Mouse (Mus musculus): Measurements from ENCODE around the gene Yif1b. TPM values are rescaled to one million over a fixed set of nuclear protein-coding genes. Genes with fewer than 3 reads are reported as not detected.
A peak's percentile ranks its signal among the peaks of the same experiment; 100 is the strongest.

Yif1b gene
- polyA plus RNA-seq, 1 experiment from 2014 or later = 40.6 TPM

DNA sequence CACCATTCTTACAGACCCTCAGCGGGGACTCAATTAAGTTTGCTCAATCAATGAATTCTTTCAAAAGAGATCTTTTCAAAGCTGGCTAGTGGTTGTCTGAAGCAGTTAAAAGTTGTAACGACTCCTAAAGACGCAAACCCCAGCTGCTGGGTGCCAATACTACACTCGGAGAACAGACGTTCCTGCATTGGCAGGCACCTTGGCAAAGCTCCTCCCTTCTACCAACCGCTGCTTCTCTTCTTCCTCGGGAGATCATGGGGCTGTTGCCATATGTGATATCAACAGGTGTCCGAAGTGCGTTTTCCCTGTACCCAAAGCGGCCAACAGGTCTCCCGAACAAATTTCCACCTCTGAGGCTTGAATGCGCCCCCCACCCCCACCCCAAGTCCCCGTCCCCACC lies 42.7 kb downstream of the Yif1b start:
- WGBS = 8% methylated on average over 13 of the region's 13 CpGs
- H3K4me3 ChIP-seq (ENCODE audit: low read depth, low read length) = peak overlapping the region; percentile 71

DNA sequence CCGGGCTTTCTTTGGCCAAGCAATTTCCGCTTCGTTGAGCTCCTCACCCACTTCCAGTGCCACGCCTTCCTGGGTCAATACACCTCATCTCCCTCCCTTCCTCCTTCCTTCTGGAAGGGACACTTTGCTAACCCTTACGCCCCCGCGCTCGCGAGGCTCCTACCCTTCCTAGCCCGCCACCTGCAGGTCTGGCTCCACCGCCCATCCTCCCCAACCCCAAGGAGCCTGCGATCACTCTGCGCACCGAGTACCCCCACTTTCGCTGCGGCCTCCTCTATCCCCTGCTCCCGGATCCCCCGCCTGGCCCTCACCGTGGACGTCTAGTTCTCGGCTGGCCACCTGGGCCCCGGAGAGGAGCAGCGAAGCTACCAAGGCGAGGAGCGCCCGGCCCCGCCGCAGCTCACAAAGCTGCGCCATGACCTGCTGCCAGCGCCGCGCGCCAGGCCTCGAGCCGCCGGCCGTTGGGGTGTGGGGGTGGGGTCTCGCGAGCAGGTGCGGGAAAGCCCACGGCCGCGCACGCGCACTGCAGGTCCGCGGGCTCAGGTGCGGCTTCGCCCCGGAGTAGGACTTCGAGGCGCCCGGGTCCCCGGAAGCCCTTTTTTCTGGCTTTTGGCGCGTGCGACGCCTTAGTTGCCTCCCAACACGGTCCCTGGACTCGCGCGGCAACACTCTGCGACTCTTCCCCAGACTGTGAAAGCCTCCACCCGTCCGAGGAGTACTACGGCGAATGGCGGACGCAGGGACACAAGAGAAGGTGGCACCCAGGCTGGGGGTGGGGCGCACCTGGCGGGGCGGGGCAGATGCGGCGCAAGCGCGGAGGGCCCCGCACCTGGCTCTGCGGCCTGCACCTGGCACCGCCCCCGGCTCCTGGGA lies 43.3 kb downstream of the Yif1b start, which contains the start of gene Spint2:
TSS of gene Spint2 (minus strand) at position 712 of the 873 bp plus-strand sequence.
- H3K27ac ChIP-seq (ENCODE audit: low read depth, low read length) = peak within 1 kb of the TSS; percentile 94
- H3K9ac ChIP-seq (ENCODE audit: low read depth, low read length) = peak within 1 kb of the TSS; percentile 91
- H3K4me3 ChIP-seq (ENCODE audit: low read depth, low read length) = peak within 1 kb of the TSS; percentile 71
- H3K9me3 ChIP-seq (ENCODE audit: control insufficient read depth) = no peaks in the 10 kb centered on the region
- H3K36me3 ChIP-seq (ENCODE audit: control insufficient read depth, insufficient read depth) = no peaks in the 10 kb centered on the region
- H3K4me1 ChIP-seq (replicated peaks; ENCODE audit: control insufficient read depth, insufficient read depth, low read length) = no peaks in the 10 kb centered on the region; the same call in 1 of the 2 replicates
- peak within 1 kb of the TSS; percentile 70 for H3K4me2 ChIP-seq (replicated peaks; ENCODE audit: low read depth)
- ATAC-seq = peak; percentile 91
- under 1% methylated on average over 76 of the region's 80 CpGs for WGBS
- no peaks in the 10 kb centered on the region for H3K27me3 ChIP-seq (replicated peaks; ENCODE audit: control insufficient read depth, insufficient read depth, low read length)
- peak; percentile 66 for TF ChIP-seq CTCF (IDR thresholded peaks at IDR 0.05; ENCODE audit: low read depth)

More for the DNA sequence above, 42.7 kb downstream of the Yif1b start:
- H3K36me3 ChIP-seq (ENCODE audit: control insufficient read depth, insufficient read depth) = no peaks in the 10 kb centered on the region
- peak overlapping the region; percentile 91 for H3K9ac ChIP-seq (ENCODE audit: low read depth, low read length)
- H3K27me3 ChIP-seq (replicated peaks; ENCODE audit: control insufficient read depth, insufficient read depth, low read length) = no peaks in the 10 kb centered on the region
- no peak for TF ChIP-seq CTCF (IDR thresholded peaks at IDR 0.05; ENCODE audit: low read depth)
- ATAC-seq = peak; percentile 19; the same call in 1 of the 2 replicates
- peak overlapping the region; percentile 70 for H3K4me2 ChIP-seq (replicated peaks; ENCODE audit: low read depth)
- H3K4me1 ChIP-seq (replicated peaks; ENCODE audit: control insufficient read depth, insufficient read depth, low read length) = no peaks in the 10 kb centered on the region; the same call in 1 of the 2 replicates
- peak overlapping the region; percentile 94 for H3K27ac ChIP-seq (ENCODE audit: low read depth, low read length)
- H3K9me3 ChIP-seq (ENCODE audit: control insufficient read depth) = no peaks in the 10 kb centered on the region

DNA sequence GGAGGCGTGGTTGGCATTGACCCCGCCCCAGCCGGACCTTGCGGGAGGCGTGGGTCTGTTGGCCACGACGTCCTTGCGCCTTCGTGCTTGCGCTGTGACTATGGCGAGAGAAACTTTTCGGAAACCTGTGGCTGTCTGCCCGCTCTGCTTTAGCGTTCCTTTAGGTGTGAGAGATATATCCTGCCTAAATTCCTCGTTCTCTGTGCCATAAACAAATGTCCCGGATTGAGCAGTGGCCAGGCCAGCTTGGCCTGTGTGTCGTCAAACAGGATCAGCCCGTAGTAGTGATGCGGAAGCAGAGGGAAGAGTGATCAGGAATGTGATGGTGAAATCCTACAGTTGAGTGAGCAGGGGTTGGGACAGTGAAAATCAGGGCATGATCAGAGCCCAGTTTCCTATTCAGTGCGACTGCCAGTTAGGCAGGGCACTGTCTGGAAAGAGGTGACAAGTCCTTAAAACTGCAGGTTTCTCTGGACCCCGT lies 44.0 kb downstream of the Yif1b start:
- TF ChIP-seq CTCF (IDR thresholded peaks at IDR 0.05; ENCODE audit: low read depth) = no peak
- Histone ChIP-seq H3K4me3 (ENCODE audit: low read depth, low read length) (peak overlapping the region; percentile 71), H3K9ac (ENCODE audit: low read depth, low read length) (peak overlapping the region; percentile 91), H3K27me3 (replicated peaks; ENCODE audit: control insufficient read depth, insufficient read depth, low read length) (no peaks in the 10 kb centered on the region), H3K36me3 (ENCODE audit: control insufficient read depth, insufficient read depth) (no peaks in the 10 kb centered on the region), H3K4me1 (replicated peaks; ENCODE audit: control insufficient read depth, insufficient read depth, low read length) (no peaks in the 10 kb centered on the region; the same call in 1 of the 2 replicates), H3K4me2 (replicated peaks; ENCODE audit: low read depth) (peak overlapping the region; percentile 70), H3K9me3 (ENCODE audit: control insufficient read depth) (no peaks in the 10 kb centered on the region), H3K27ac (ENCODE audit: low read depth, low read length) (peak overlapping the region; percentile 94)
- peak; percentile 65 for ATAC-seq
- WGBS = 6% methylated on average over 21 of the region's 21 CpGs

DNA sequence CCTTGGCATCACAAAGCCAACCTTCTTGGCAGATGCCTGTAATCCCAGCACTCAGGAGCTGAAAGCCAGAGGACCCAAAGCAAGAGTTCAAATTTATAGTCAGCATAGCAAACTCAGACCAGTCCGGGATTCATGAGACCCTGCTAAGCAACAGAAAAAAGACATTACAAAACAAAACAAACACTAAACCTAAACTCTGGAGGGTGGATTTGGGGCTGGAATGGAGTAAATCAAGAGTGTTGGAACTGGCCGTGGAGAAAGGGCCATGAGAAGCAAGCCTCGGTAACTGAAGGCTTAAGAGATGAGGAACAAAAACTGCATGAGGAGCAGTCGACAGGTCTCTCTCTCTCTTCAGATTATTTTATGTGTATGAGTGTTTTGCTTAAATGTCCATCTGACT lies 45.7 kb downstream of the Yif1b start:
- Histone ChIP-seq H3K27me3 (replicated peaks; ENCODE audit: control insufficient read depth, insufficient read depth, low read length) (no peaks in the 10 kb centered on the region), H3K4me1 (replicated peaks; ENCODE audit: control insufficient read depth, insufficient read depth, low read length) (no peaks in the 10 kb centered on the region; the same call in 1 of the 2 replicates), H3K4me3 (ENCODE audit: low read depth, low read length) (no peak overlapping the region), H3K9me3 (ENCODE audit: control insufficient read depth) (no peaks in the 10 kb centered on the region), H3K36me3 (ENCODE audit: control insufficient read depth, insufficient read depth) (no peaks in the 10 kb centered on the region), H3K9ac (ENCODE audit: low read depth, low read length) (no peak overlapping the region), H3K27ac (ENCODE audit: low read depth, low read length) (no peak overlapping the region), H3K4me2 (replicated peaks; ENCODE audit: low read depth) (no peak overlapping the region)
- TF ChIP-seq CTCF (IDR thresholded peaks at IDR 0.05; ENCODE audit: low read depth) = no peak
- 82% methylated on average over 4 of the region's 4 CpGs for WGBS
- no peak for ATAC-seq

DNA sequence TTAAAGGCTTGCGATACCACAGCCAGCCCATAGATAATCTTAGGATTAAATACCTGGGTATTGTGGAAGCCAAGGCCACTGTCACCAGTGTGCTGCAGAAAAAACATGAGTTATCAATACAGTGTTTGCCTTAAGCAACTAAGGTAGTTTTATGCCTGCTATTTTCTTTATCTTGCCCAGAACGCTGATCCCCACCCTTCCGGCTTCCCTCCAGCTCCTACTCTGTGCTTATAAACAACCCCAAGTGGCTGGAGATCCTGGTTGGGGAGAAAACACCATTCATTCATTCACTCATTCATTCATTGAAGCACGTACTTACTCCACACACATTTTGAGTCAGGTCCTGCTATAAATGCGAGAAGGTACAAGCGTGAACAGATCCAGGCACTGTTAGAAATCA lies 46.4 kb downstream of the Yif1b start:
- 73% methylated on average over 6 of the region's 6 CpGs for WGBS
- no peak overlapping the region for H3K27ac ChIP-seq (ENCODE audit: low read depth, low read length)
- H3K4me2 ChIP-seq (replicated peaks; ENCODE audit: low read depth) = no peak overlapping the region
- ATAC-seq = no peak
- H3K4me1 ChIP-seq (replicated peaks; ENCODE audit: control insufficient read depth, insufficient read depth, low read length) = no peaks in the 10 kb centered on the region; the same call in 1 of the 2 replicates
- H3K9me3 ChIP-seq (ENCODE audit: control insufficient read depth) = no peaks in the 10 kb centered on the region
- H3K36me3 ChIP-seq (ENCODE audit: control insufficient read depth, insufficient read depth) = no peaks in the 10 kb centered on the region
- H3K9ac ChIP-seq (ENCODE audit: low read depth, low read length) = no peak overlapping the region
- no peak for TF ChIP-seq CTCF (IDR thresholded peaks at IDR 0.05; ENCODE audit: low read depth)
- H3K4me3 ChIP-seq (ENCODE audit: low read depth, low read length) = no peak overlapping the region
- H3K27me3 ChIP-seq (replicated peaks; ENCODE audit: control insufficient read depth, insufficient read depth, low read length) = no peaks in the 10 kb centered on the region

DNA sequence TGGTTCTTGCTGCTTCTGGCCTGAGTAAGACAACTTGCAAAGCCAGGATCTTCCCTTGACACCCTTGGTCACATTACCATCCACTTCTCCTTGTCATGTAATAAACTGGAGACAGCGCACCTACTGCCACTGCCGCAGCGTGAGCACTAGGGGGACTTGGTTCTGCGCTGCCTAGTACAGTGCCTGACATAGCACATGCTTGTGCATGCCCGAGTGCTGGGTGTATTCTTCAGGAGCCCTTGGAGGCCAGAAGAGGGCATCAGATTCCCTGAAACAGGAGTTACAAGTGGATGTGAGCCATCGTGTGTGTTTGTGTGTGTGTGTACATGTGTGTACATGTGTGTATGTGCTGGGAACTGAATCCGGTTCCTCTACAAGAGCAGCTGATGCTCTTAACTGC lies 49.4 kb downstream of the Yif1b start:
- ATAC-seq = peak; percentile 39
- no peaks in the 10 kb centered on the region for H3K4me1 ChIP-seq (replicated peaks; ENCODE audit: control insufficient read depth, insufficient read depth, low read length)
- H3K27me3 ChIP-seq (replicated peaks; ENCODE audit: control insufficient read depth, insufficient read depth, low read length) = no peaks in the 10 kb centered on the region
- 76% methylated on average over 7 of the region's 7 CpGs for WGBS
- no peak overlapping the region for H3K27ac ChIP-seq (ENCODE audit: low read depth, low read length)
- no peak overlapping the region for H3K4me3 ChIP-seq (ENCODE audit: low read depth, low read length)
- no peaks in the 10 kb centered on the region for H3K36me3 ChIP-seq (ENCODE audit: control insufficient read depth, insufficient read depth)
- H3K9ac ChIP-seq (ENCODE audit: low read depth, low read length) = no peak overlapping the region
- no peaks in the 10 kb centered on the region for H3K9me3 ChIP-seq (ENCODE audit: control insufficient read depth)
- no peak overlapping the region for H3K4me2 ChIP-seq (replicated peaks; ENCODE audit: low read depth)
- peak; percentile 61 for TF ChIP-seq CTCF (IDR thresholded peaks at IDR 0.05; ENCODE audit: low read depth)

Data from intestine, postnatal 0 days (tissue).